Mouse (Mus musculus) liver, adult (tissue): ENCODE results near the gene Rsu1.

Source experiments
- GATA4 ChIP-seq: IDR thresholded peaks from 2 replicates; pipeline ENCODE4 v1.6.1; 2014; ENCODE audit warnings: mild to moderate bottlenecking, low read length; ENCODE audit not compliant: insufficient replicate concordance

Rsu1 gene

DNA sequence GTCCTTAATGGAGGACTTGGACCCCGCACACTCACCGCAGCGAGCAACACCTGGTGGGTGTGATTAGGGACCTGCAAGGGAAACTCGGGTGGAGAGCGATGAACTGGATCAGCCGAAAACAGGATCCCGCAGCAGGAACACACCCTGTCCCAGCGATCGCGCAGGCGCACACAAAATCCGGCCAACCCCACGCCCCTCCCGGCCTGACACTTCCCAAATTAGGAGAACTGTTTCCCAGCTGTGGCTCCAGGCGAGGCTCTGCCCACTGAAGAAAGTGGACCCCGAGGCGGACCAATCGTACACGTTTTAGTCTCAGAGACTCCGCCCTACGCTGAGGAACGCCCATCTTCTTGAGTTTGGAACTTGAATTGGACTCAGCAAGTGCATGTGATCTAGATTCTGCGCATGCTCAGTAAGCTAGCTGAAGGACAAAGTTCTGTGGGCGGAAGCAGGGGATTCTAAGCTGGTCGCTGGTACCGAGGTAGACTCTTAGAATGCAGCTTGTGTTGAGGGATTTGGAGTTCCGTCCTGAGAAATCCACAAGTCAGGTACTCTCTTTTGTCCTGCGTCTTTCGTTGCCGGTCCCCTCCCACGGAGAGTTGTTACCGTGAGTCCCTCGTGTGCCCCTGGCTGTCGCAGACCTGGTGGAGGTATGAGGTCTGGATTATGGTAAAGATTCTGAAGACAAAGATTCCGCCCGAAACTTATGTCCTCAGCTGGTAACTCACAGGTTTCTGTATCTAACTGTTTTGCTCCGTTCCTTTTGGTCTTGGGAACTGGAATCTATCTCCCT lies at the start of gene Rsu1:
Rsu1 (minus strand) TSS at position 251 of the 793 bp plus-strand sequence.
- TF ChIP-seq GATA4 = peak; percentile 30; the same call in 1 of the 2 replicates

DNA sequence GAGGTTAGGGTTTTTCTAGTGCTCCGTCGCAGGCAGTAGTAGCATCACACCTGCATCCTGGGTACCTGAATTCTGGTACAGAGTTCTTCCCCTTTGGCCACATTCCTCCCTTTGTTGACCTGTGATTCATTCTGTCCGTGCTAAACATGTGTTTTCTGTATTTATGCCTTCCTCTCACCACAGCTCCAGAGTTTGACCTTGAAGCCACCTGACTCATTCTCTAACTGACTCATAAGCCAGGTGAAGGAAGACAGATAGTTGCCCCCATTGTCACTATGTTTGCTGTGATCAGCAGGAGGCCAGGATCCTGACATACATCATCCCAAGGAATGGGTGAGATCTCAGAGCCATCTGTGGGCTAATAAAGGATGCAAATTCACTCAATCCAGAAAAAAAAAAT lies 32.2 kb upstream of the Rsu1 start:
- no peak for TF ChIP-seq GATA4

DNA sequence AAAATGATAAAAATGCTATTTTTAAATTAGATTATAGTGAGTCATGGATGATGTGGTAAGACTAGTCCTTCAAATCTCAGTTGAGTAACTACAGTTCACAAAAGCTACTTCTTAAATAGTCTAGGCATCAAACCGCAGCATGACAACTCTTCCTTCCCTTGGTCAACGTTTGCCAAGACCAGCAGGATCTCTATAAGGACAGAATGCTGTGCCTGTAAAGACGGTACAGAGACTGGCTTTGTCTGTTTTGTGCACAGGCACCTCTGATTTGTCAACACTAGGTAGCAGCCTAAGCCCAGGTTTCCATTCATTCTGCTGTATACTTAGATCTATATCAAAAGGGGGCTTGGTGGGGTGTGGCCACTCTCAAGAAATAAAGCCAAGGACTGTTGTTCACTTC lies 27.8 kb upstream of the Rsu1 start:
- TF ChIP-seq GATA4 = no peak

DNA sequence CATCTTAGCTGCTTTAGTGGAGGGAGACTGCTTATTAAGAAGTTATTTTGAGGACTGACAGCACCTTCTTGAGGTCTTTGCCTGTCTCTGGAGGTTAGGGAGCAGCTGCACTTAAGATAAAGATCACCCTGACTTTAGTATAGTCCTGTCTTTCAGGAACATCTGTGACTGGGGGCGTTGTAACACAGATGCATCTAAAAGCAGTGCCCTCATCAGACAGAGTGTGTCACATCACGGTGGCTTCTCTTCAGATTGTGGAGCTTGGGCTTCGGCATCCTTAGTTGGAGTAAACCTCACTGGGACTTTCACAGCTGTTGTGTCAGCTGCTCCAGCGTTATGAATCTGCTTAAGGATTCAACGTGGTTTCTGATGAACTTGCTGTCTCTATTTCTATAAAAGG lies 26.5 kb upstream of the Rsu1 start:
- TF ChIP-seq GATA4 = no peak

DNA sequence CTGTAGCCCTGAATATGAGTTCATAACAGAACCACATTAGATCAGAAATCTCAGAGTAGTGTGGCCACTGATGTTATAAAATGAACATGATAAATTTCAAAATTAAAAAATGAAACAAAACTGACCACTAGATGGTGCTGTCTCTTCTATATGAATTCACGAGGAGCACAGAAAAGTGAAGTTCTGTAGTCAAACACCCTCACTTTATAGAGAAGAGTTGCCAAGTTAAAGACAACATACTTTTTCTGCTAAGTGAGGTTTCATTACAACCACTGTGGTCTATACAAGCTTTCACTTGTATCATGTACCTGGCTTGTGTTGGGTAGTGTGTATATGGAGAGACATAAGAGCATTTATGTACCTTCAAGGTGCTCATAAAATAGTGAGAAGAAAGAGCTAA lies 19.4 kb upstream of the Rsu1 start:
- TF ChIP-seq GATA4 = no peak

DNA sequence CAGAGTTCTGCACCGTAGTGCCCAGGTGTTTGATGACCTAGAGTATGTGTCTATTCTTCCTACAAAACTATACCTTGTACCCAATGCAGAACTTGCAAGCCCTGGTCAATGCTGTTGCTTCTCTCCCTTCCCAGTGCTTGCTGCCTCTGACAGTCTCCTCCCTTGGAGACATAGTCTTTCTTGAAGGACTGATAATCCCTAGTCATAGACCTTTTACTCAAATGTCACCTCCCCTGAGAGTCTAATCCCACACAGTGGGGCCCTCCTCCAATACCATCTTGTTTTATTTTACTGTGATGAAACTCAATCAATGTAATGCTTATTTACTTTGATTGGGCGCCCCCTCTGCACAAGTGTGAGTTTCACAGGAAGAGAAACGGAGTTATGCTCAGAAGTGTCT lies 18.9 kb upstream of the Rsu1 start:
- no peak for TF ChIP-seq GATA4

DNA sequence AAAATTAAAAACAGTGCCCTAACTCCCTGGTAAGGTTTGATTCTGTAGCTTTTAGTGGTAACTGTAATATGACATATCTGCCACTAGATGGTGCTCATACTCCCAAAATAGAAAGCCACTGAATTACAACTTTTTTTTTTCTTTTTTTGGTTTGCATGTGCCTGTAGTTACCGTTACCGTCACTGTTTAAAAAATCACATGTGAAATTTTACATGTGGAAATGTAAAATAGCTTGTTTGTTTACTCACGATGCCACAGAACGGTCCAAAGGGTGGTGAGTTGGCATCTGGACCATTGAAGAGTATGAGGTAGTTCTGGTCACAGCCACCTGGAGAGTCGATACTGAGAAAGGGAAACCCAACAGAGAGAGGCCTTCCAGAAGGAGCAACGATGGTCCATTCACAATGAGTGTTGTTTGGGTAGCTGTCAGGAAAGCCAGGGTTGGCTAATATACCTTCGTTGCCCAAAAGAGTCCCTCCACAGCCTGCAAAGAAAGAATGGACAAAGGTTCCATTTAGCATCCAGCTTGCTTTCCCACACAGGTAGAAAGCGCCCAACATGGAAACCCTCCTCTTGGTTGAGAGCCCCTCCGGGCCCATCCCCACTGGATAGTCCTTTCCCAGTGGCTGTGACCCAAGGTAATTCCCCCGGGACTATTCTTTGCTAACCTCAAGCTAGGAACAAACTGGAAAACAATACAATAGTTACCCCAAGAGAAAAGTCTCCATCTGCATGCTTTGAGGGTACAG lies 7.1 kb upstream of the Rsu1 start:
- TF ChIP-seq GATA4 = no peak

DNA sequence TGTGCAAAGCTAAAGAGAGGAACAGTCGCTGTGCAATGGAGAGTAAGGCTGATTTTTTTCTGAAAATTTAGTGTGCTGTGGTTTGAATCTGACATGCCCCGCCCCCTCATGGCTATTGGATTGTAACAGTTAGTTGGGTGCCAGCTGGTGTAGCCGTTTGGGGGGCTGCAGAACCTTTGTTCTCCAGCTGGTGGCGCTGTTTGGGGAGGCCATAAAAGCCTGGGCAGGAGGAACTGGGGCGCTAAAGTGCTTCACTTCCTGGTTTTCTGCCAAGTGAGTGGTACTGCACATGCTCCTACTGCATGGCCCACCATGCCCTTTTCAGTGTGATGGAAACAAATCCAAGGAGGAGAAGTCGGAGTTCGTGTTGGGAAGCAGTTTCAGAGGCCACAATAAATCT lies 4.7 kb upstream of the Rsu1 start:
- no peak for TF ChIP-seq GATA4

DNA sequence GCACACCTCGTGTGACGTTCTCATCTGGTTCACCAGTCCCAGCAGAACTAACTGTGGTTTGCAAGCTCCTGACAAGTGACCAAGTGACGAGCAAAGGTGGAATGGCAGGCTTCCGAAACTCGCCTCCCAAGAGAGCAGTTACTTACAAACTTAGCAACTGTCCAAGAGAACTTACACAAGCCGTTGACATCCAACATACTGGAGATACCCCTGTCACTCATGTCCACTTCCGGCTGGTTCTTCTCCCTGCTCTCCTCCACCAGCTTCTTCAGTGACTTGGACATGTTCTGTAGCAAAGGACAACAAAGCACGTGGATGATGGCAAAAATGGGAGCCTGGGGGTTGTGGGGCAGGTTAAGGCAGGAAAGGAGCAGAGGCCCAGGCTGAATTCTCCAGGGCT lies 479 bp downstream of the Rsu1 start:
- no peak for TF ChIP-seq GATA4

DNA sequence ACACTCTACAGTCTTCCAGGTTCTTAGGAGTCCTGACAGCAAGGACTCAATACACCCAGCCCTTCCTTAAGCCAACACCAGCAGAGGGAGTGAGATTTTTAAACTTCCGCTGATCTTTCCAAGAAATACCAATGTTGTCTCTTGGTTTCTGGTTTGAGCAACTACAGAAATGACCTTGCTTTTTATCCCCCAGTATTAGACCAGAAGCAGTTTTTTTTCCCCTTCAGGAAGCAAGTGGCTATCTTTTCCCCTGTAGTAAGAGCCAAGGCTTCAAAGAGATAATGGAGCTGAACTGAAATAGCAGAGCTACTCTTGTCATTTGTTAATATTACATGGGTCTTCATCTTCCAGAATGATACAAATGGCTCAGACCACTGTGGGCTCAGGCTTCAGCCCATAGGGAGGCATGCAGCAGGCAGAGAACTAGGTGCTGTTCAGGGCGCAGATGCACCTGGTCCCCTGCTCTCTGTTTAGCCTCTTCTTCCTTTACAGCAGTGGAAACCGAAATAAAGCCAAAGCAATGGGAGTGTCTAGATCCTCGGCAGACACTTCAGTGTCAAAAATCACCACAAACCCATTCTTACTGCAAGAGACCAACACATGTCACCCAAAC lies 2.4 kb downstream of the Rsu1 start:
- TF ChIP-seq GATA4 = no peak

DNA sequence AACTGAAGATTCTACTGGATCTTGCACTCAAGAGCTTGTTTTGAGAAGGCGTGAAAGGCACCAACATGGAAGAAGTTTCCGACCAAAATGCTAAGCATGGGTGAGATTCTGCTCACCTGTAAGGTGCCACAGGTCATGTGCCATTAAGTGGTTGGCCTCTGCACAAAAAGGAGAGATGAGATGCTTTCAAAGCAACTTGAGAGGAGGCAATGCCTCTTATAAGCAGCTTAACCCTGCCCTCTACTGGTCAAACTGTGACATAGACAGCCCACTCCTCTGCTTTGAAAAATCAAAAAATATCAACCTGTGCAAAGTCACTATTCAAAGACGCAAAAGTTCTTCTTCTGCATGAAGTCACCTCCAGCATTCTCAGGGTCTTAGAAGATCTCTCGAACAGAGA lies 6.3 kb downstream of the Rsu1 start:
- TF ChIP-seq GATA4 = no peak

DNA sequence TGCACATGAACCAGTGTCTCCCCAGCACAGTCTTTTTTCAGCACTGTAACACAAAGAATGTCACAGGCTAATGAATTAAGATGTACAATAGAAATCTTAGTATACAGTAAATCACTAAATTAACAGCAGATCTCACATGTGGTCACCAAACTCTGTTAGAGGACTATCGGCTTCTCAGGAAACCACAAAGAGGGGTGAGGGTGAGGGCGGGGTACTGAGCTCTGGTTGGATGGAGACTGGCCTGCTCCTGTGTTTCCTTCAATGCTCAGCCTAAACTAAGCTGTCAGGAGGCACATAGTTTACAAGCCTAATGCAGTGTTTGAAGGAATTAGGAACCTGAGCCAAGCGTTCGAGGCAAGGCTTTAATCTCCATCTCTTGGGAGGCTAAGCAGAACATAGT lies 8.1 kb downstream of the Rsu1 start:
- no peak for TF ChIP-seq GATA4

DNA sequence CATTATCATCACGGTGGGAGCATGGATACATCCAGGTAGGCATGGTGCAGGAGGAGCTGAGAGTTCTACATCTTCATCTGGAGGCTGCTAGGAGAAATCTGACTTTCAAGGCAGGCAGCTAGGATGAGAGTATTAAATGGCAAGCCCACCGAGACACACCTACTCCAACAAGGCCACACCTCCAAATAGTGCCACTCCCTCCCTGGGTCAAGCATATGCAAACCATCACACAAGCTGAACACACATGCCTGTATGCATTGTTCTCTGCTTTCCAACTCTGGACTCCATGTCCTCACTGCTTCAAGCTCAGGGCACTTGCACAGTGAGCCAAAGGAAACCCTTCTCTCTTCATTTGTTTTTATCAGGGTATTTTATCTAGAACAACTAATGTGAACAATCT lies 12.6 kb downstream of the Rsu1 start:
- TF ChIP-seq GATA4 = no peak

DNA sequence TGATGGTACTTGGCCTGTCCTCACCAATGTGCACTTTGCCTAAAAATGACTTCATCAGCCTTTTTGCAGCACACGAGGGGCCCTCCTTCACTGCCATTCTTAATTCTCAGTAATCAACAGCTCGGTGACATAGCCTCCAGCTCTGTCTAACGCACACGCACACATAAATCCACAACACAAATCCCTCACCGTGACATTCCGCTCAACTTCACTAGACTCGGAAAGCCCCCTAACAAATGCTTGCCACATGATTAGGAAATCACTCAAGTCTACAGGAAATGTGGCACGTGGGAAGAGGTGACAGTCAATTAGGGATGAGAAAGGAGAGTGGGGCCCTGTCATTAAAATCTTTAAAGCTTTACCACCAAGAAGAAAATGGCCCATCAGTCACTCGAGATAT lies 30.5 kb downstream of the Rsu1 start:
- TF ChIP-seq GATA4 = no peak

DNA sequence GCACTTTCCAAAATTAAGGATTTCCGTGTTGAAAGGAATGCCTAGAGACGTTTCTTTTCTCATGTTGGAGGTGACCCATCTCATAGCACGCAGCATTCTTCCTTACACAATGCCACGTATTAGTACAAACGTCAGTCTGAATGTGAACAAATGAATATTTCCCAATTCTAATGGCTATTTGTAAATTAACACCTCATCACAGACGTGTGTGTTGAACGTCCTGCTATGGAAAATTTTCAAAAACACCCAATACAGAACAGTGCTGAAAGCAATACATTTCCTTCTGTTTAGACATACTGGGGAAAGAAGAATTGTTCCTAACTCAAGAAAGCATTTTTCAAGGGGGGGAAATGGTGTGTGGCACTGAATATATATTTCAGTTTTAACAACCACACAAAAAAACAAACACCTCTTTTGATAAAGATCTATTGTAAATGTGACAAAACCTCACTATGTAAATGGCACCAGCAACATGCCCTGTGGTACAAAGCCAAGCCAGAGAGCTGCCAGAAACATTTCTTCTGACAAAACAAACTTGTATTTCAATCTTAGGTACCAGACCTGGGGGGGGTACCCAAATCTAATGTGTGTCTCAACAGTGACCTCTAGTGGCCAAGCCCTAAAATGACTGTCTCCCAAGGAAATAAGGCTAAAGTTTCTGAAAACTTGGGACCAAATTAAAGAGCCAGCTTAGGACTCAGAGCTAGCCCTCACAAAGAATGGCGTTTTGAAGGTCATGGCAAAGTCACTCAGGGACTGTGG lies 33.9 kb downstream of the Rsu1 start:
- no peak for TF ChIP-seq GATA4
